Mouse (Mus musculus): ENCODE measurements around the gene Cdc42bpb.

Cdc42bpb gene

GRCm38 (mm10) chr12:111386642-111387120 is 9.2 kb upstream of the Cdc42bpb start:
- peak; percentile 49 for DNase-seq (ENCODE audit: low read depth)

GRCm38 (mm10) chr12:111385883-111386641 is 8.5 kb upstream of the Cdc42bpb start:
- DNase-seq (ENCODE audit: low read depth) = no peak

GRCm38 (mm10) chr12:111378812-111379211 is 1.3 kb upstream of the Cdc42bpb start:
- DNase-seq (ENCODE audit: low read depth) = no peak

GRCm38 (mm10) chr12:111377986-111378490 is 520 bp upstream of the Cdc42bpb start:
- DNase-seq (ENCODE audit: low read depth) = peak; percentile 58

- DNase-seq (ENCODE audit: low read depth) = peak; percentile 52
These were observed 639 bp downstream of the Cdc42bpb start for GRCm38 (mm10) chr12:111376826-111377331.

GRCm38 (mm10) chr12:111376053-111376452 is 1.5 kb downstream of the Cdc42bpb start:
- no peak for DNase-seq (ENCODE audit: low read depth)

- DNase-seq (ENCODE audit: low read depth) = no peak
These were observed 2.0 kb downstream of the Cdc42bpb start for GRCm38 (mm10) chr12:111375559-111375958.

GRCm38 (mm10) chr12:111374727-111375126 is 2.8 kb downstream of the Cdc42bpb start:
- no peak for DNase-seq (ENCODE audit: low read depth)

GRCm38 (mm10) chr12:111373411-111373810 is 4.1 kb downstream of the Cdc42bpb start:
- DNase-seq (ENCODE audit: low read depth) = no peak

- no peak for DNase-seq (ENCODE audit: low read depth)
These were observed 5.6 kb downstream of the Cdc42bpb start for GRCm38 (mm10) chr12:111371905-111372304.

- DNase-seq (ENCODE audit: low read depth) = no peak
These were observed 7.3 kb downstream of the Cdc42bpb start for GRCm38 (mm10) chr12:111370249-111370648.

GRCm38 (mm10) chr12:111367065-111367464 is 10.5 kb downstream of the Cdc42bpb start:
- no peak for DNase-seq (ENCODE audit: low read depth)

- no peak for DNase-seq (ENCODE audit: low read depth)
These were observed 13.3 kb downstream of the Cdc42bpb start for GRCm38 (mm10) chr12:111364234-111364633.

- DNase-seq (ENCODE audit: low read depth) = no peak
These were observed 16.0 kb downstream of the Cdc42bpb start for GRCm38 (mm10) chr12:111361319-111362098.

- no peak for DNase-seq (ENCODE audit: low read depth)
These were observed 16.8 kb downstream of the Cdc42bpb start for GRCm38 (mm10) chr12:111360671-111361070.

GRCm38 (mm10) chr12:111356216-111356615 is 21.3 kb downstream of the Cdc42bpb start:
- DNase-seq (ENCODE audit: low read depth) = no peak

- DNase-seq (ENCODE audit: low read depth) = no peak
These were observed 23.4 kb downstream of the Cdc42bpb start for GRCm38 (mm10) chr12:111354142-111354541.

GRCm38 (mm10) chr12:111353439-111353915 is 24.0 kb downstream of the Cdc42bpb start:
- DNase-seq (ENCODE audit: low read depth) = peak; percentile 93

GRCm38 (mm10) chr12:111353008-111353407 is 24.5 kb downstream of the Cdc42bpb start:
- DNase-seq (ENCODE audit: low read depth) = no peak

GRCm38 (mm10) chr12:111352520-111352919 is 25.0 kb downstream of the Cdc42bpb start:
- peak; percentile 58 for DNase-seq (ENCODE audit: low read depth)

- no peak for DNase-seq (ENCODE audit: low read depth)
These were observed 27.8 kb downstream of the Cdc42bpb start for GRCm38 (mm10) chr12:111349540-111350231.

- DNase-seq (ENCODE audit: low read depth) = peak; percentile 58
These were observed 33.6 kb downstream of the Cdc42bpb start for GRCm38 (mm10) chr12:111343956-111344355.
